Mouse (Mus musculus): ENCODE results near the gene Crbn. TPM values are rescaled to one million over a fixed set of nuclear protein-coding genes. Genes with fewer than 3 reads are reported as not detected.

The Crbn gene
- 33.9 and 35.1 TPM in 2 replicates for total RNA-seq (2012; rRNA removed)

DNA sequence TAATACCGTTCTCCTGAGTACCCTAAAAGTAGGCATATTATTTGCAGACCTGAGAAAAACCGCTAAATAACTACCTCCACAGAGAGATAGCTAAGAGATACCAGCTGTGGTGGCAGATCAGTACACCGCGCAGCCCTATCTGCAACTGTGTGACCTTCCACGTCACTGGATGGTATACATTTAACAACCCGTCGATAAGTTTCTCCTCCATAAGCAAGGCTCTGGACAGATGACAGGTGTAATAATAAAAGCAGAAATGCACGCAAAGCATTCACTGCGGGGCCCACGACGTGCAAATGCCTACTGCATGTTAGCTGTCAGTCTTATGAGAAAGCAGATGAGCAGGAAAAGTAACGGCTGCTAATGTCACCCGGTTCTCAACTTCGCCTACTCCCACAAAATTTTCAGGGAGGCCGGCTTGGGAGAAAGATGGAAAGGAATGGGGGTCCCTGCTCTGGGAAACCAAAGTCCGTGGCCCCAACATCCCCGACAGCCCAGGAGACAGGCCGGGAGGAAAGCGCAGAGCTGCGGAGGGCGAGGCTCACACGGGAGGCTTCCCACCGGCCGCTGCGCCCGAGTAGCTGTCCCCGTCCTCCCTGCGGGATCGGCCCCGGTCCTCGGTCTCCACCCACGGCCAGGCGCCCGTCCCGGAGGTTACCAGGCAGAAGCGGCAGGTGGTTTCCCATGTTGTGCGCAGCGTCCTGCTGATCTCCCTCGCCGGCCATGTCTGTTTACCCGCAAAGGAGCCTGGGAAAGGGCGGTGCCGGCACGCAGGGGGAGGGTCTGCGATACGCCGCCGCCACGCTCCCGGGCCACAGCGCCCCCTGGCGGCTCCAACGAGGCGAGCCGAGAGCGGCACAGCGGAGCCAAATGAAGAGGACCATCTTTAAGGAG lies at the start of gene Crbn:
TSS of gene Crbn (minus strand) at position 745 of the 894 bp plus-strand sequence.
- H3K9me3 ChIP-seq (ENCODE audit: control insufficient read depth, insufficient read depth, low read depth, low read length), result no peaks in the 10 kb centered on the region
- in situ Hi-C loops (cut with MboI; ENCODE audit: low sequenced_read_pairs in 2 of 2, unreplicated experiment in 2 of 2), result loop anchor here in 1 of 2 experiments (10.0 to 25.0 kb wide), 2 partner anchors 315 to 1263 kb away; partner anchors contain the start of gene Setmar
- H3K9ac ChIP-seq (ENCODE audit: insufficient read depth, low read depth, low read length, poor library complexity, severe bottlenecking), result peak within 1 kb of the TSS; percentile 92
- H3K27ac ChIP-seq (ENCODE audit: insufficient read depth, low read depth, low read length, poor library complexity, severe bottlenecking), result no peak within 1 kb of the TSS
- peak within 1 kb of the TSS; percentile 95 to 96 for H3K4me3 ChIP-seq (ENCODE audit: insufficient read depth in 1 of 2, low read depth in 1 of 2, low read length in 2 of 2, poor library complexity in 1 of 2, severe bottlenecking in 1 of 2)
- peak; percentile 65 for DNase-seq (ENCODE audit: low read depth, low spot score)
- H3K36me3 ChIP-seq (ENCODE audit: control insufficient read depth, insufficient read depth, low read length, poor library complexity, severe bottlenecking), result peaks cover 4% of the 10 kb centered on the region; the same call in 1 of the 2 replicates
- no peaks in the 10 kb centered on the region for H3K4me1 ChIP-seq (ENCODE audit: control insufficient read depth in 2 of 2, insufficient read depth in 2 of 2, low read length in 2 of 2, poor library complexity in 1 of 2)
- TF ChIP-seq ZNF384 (IDR thresholded peaks at IDR 0.05; ENCODE audit: low read depth, low read length), result no peak
- TF ChIP-seq MAFK (IDR thresholded peaks at IDR 0.05; ENCODE audit: insufficient read depth, low read depth, low read length), result no peak
- peak; percentile 72 for TF ChIP-seq HCFC1 (IDR thresholded peaks at IDR 0.05; ENCODE audit: borderline replicate concordance, insufficient read depth, low read length)
- TF ChIP-seq CHD2 (IDR thresholded peaks at IDR 0.05; ENCODE audit: low read depth, low read length), result no peak
- TF ChIP-seq ZC3H11A (IDR thresholded peaks at IDR 0.05; ENCODE audit: borderline replicate concordance, low read depth, low read length), result 0 out of 2 replicates have a peak, but pooled peaks have one; percentile 48

DNA sequence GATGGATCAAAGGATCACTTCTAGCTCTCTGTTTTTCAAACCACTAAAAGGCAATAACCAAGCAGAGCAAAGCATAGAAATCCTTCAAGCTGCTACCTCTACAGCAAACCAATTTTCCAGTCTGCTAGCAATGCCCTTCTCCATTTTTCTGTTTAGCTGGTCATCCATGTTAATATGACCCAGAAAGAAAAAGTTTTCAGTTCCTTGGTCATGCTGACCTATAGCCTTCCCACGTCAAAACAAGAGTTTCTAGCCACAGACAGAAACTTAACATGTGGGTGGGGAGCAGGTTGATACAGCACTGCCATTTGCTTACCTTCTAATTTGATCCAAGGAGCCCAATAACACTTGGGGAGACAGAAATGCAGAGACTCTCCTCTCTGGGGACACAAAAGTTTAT lies 40.3 kb upstream of the Crbn start:
- DNase-seq (ENCODE audit: low read depth, low spot score), result no peak
- H3K4me3 ChIP-seq (ENCODE audit: insufficient read depth in 1 of 2, low read depth in 1 of 2, low read length in 2 of 2, poor library complexity in 1 of 2, severe bottlenecking in 1 of 2), result no peak overlapping the region
- H3K36me3 ChIP-seq (ENCODE audit: control insufficient read depth, insufficient read depth, low read length, poor library complexity, severe bottlenecking), result no peaks in the 10 kb centered on the region
- H3K9ac ChIP-seq (ENCODE audit: insufficient read depth, low read depth, low read length, poor library complexity, severe bottlenecking), result no peak overlapping the region
- TF ChIP-seq HCFC1 (IDR thresholded peaks at IDR 0.05; ENCODE audit: borderline replicate concordance, insufficient read depth, low read length) (no peak), ZNF384 (IDR thresholded peaks at IDR 0.05; ENCODE audit: low read depth, low read length) (no peak), CHD2 (IDR thresholded peaks at IDR 0.05; ENCODE audit: low read depth, low read length) (no peak), MAFK (IDR thresholded peaks at IDR 0.05; ENCODE audit: insufficient read depth, low read depth, low read length) (no peak), ZC3H11A (IDR thresholded peaks at IDR 0.05; ENCODE audit: borderline replicate concordance, low read depth, low read length) (no peak)
- in situ Hi-C loops (cut with MboI; ENCODE audit: low sequenced_read_pairs in 2 of 2, unreplicated experiment in 2 of 2), result no loop called here
- no peaks in the 10 kb centered on the region for H3K4me1 ChIP-seq (ENCODE audit: control insufficient read depth in 2 of 2, insufficient read depth in 2 of 2, low read length in 2 of 2, poor library complexity in 1 of 2)
- no peak overlapping the region for H3K27ac ChIP-seq (ENCODE audit: insufficient read depth, low read depth, low read length, poor library complexity, severe bottlenecking)
- H3K9me3 ChIP-seq (ENCODE audit: control insufficient read depth, insufficient read depth, low read depth, low read length), result no peaks in the 10 kb centered on the region

- H3K9me3 ChIP-seq (ENCODE audit: control insufficient read depth, insufficient read depth, low read depth, low read length), result no peaks in the 10 kb centered on the region
- in situ Hi-C loops (cut with MboI; ENCODE audit: low sequenced_read_pairs in 2 of 2, unreplicated experiment in 2 of 2), result no loop called here
- no peaks in the 10 kb centered on the region for H3K36me3 ChIP-seq (ENCODE audit: control insufficient read depth, insufficient read depth, low read length, poor library complexity, severe bottlenecking)
- H3K4me1 ChIP-seq (ENCODE audit: control insufficient read depth in 2 of 2, insufficient read depth in 2 of 2, low read length in 2 of 2, poor library complexity in 1 of 2), result no peaks in the 10 kb centered on the region
- no peak for DNase-seq (ENCODE audit: low read depth, low spot score)
- TF ChIP-seq ZNF384 (IDR thresholded peaks at IDR 0.05; ENCODE audit: low read depth, low read length), result no peak
- TF ChIP-seq ZC3H11A (IDR thresholded peaks at IDR 0.05; ENCODE audit: borderline replicate concordance, low read depth, low read length), result no peak
- TF ChIP-seq MAFK (IDR thresholded peaks at IDR 0.05; ENCODE audit: insufficient read depth, low read depth, low read length), result no peak
- TF ChIP-seq CHD2 (IDR thresholded peaks at IDR 0.05; ENCODE audit: low read depth, low read length), result no peak
- TF ChIP-seq HCFC1 (IDR thresholded peaks at IDR 0.05; ENCODE audit: borderline replicate concordance, insufficient read depth, low read length), result no peak
- no peak overlapping the region for H3K4me3 ChIP-seq (ENCODE audit: insufficient read depth in 1 of 2, low read depth in 1 of 2, low read length in 2 of 2, poor library complexity in 1 of 2, severe bottlenecking in 1 of 2)
- no peak overlapping the region for H3K9ac ChIP-seq (ENCODE audit: insufficient read depth, low read depth, low read length, poor library complexity, severe bottlenecking)
- no peak overlapping the region for H3K27ac ChIP-seq (ENCODE audit: insufficient read depth, low read depth, low read length, poor library complexity, severe bottlenecking)
Measured at GRCm38 (mm10) chr6:106838053-106838452, 38.2 kb upstream of the Crbn start.

DNA sequence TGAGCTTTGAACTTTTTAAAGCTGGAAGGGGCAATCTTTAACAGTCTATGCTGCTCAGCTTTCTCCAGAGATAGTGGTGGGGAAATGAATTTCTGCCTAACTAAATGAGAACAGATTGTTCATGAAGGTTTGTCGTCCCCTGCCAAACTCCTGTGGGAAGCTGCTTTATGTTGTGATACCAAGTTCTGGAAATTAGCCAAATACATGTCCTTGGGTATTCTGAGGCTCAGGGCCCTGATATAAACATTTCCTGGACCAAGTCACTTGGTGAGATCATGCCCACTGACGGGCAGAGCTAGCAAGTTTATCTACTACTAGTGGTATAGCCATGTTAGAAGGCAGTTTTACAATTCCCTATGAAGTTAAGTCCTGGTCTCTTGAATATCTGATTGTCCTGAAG lies 35.4 kb upstream of the Crbn start:
- Histone ChIP-seq H3K9me3 (ENCODE audit: control insufficient read depth, insufficient read depth, low read depth, low read length) (no peaks in the 10 kb centered on the region), H3K4me1 (ENCODE audit: control insufficient read depth in 2 of 2, insufficient read depth in 2 of 2, low read length in 2 of 2, poor library complexity in 1 of 2) (no peaks in the 10 kb centered on the region), H3K4me3 (ENCODE audit: insufficient read depth in 1 of 2, low read depth in 1 of 2, low read length in 2 of 2, poor library complexity in 1 of 2, severe bottlenecking in 1 of 2) (no peak overlapping the region), H3K27ac (ENCODE audit: insufficient read depth, low read depth, low read length, poor library complexity, severe bottlenecking) (no peak overlapping the region), H3K36me3 (ENCODE audit: control insufficient read depth, insufficient read depth, low read length, poor library complexity, severe bottlenecking) (no peaks in the 10 kb centered on the region), H3K9ac (ENCODE audit: insufficient read depth, low read depth, low read length, poor library complexity, severe bottlenecking) (no peak overlapping the region)
- TF ChIP-seq MAFK (IDR thresholded peaks at IDR 0.05; ENCODE audit: insufficient read depth, low read depth, low read length) (no peak), CHD2 (IDR thresholded peaks at IDR 0.05; ENCODE audit: low read depth, low read length) (no peak), ZNF384 (IDR thresholded peaks at IDR 0.05; ENCODE audit: low read depth, low read length) (no peak), ZC3H11A (IDR thresholded peaks at IDR 0.05; ENCODE audit: borderline replicate concordance, low read depth, low read length) (no peak), HCFC1 (IDR thresholded peaks at IDR 0.05; ENCODE audit: borderline replicate concordance, insufficient read depth, low read length) (no peak)
- in situ Hi-C loops (cut with MboI; ENCODE audit: low sequenced_read_pairs in 2 of 2, unreplicated experiment in 2 of 2), result no loop called here
- DNase-seq (ENCODE audit: low read depth, low spot score), result no peak

Data from ES-E14 (cell line).